Mouse (Mus musculus) ES-CJ7 (cell line): ENCODE results near the gene Bicc1.

Source experiments
- DNase-seq: peaks from one replicate; pipeline ENCODE4 v3.0.0; 2011; ENCODE audit warnings: low read depth, low spot score

Gene Bicc1

DNA sequence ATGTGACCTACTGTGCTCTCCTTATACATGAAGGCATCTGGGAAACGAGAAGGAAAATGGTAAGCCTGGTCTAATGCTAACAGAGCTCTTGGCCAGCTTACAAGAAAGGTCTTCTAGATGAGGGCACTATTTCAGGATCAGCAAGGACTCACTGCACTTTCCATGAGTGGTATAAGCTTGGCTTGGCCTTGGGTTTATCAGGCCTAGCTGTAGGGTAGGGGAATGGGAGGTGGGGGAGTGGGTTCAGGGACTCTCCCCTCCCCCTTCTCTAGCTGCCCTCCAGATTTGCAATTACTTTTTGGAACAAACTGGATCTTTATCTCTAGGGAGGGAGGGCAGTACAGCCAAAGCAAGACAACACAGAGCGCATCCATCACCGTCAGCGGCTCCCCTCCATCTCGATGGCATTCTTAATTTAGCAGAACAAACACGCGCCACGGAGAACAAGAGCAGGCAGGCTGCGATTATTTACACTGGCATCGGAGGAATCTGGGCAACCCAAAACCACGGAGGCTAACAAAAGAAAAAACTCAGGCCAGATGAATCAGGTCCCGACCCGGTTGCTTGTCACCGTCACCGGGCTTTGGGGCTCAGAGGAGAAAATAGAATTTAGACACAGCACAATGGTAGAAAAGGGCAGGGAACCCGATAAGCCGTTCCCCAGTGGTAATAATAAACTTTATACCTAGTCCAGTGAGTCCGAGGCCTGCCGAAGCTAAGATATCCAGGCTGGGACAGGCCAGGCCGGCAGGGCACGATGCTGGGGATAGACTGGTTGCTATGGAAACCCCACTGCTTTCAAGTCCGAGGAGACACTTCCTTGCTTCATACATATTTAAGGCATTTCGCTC lies 210.0 kb downstream of the Bicc1 start:
- DNase-seq, result no peak

DNA sequence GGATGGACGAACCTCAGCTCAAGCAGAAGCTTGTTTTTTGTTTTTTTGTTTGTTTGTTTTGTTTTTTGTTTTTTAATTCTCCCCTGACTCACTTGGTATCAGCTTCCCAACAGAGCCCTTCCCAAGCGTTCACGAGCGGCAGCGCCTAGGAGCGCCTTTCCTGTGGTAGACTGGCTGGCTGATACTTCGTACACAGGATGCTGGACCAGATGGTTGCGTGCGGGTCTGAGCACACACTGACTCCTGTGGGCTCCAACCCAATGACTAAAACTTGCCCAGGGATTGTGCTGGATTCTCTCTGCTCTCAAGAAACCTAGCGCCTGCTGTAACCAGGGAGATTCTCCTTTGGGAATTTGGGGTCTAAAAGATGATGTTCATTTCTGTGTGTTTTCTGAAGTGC lies 211.2 kb downstream of the Bicc1 start:
- DNase-seq, result no peak

DNA sequence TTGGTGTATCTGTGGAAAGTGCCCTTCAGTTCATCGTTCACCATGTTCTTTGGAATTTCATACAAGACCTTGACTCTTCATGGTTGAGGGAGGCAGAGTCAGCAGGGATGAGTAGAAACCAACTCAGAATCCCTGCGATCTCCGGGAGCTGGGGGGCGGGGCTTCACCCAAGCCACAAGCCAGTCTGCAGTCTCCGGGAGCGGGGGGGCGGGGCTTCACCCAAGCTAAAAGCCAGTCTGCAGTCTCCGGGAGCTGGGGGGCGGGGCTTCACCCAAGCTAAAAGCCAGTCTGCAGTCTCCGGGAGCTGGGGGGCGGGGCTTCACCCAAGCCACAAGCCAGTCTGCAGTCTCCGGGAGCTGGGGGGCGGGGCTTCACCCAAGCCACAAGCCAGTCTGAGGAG lies 213.4 kb downstream of the Bicc1 start:
- peak; percentile 30 for DNase-seq

DNA sequence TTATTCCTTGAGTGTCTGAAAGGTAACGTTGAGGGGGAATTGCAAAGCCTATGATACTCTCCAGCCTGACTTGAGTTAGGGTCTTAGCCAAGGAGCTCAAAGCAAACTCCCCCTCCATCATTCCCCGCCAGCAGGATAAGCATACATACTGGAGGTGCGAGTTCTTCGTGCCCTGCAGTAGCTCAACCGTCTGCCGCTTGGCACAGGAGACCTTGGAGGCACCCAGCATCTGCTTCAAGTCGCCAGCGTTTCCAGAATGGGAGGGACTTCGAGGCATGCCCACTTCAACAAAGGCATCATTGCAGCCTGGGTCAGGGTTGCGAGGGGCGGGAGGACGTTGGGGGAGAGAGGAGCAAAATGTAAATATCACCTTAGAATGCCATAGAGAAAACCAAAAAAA lies 214.4 kb downstream of the Bicc1 start:
- DNase-seq, result no peak

DNA sequence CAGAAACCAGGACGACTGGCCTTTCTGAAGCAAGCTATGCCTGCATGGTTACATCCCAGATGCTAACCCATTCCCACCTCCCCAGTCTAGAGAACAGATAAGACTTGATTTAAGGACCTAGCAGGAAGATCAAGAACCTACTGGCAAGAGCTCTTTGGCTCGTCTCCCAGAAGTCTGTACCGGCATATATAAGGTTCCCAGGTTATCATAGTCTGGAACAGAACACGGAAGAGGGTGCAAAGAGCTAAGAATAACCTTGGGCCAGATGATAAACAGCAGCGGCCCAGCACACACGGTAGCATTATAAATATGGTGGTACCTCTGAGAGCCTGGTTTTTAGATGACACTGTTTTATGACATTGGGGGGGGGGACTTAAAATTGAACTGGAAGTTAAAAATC lies 217.9 kb downstream of the Bicc1 start:
- DNase-seq, result no peak

DNA sequence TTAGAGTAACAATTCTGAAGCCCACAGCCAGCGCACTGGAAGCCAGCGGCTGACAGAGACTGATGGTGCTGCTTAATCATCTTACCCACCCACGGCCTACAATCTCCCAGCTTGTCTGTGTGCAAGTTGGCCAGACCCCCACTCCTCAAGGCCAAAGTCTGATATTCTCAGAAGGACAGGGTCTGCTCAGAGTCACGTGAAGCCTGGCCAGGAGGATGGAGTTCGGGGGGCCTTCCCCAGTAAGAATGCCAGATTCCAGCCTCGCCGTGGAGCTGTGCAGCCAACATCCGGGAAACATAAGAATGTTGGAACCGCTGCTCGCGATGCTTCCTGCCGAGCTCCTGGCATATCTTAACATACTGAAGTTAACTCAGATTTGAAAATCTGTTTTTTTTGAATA lies 219.7 kb downstream of the Bicc1 start:
- no peak for DNase-seq

DNA sequence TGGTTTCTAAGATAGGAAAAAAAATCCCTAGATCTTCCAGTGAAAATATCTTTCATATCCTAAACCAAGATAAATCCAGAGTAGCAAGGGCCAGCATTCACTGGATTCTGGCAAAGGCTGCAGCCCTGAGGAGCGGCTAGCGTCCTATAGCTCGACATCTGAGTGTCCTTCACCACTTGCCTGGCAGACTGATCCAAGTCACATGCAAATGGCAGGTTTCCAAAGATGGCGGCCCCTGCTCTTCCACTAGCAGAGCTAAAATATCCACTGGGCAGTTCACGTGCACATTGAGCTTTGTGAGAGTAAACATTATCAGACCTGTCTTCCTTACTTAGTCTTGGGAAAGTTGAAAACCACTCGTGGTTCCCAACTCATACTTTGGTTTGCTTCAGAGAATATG lies 222.1 kb downstream of the Bicc1 start:
- DNase-seq, result no peak

DNA sequence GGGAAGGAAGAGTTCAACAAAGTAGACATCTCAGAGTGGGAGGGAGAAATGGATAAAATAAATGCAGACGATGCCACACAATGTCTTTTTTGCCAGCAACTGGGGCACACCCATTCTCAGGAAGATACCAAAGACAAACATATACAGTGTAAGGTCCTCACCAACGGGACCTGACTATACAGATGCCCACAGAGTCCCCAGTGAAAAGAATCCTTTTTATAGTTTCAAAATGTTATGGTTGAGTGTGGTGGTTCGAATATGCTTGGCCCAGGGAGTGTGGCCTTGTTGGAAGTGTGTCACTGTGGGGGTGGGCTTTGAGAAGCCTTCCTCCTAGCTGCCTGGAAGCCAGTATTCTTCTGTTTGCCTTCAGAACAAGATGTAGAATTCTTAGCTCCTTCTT lies 223.5 kb downstream of the Bicc1 start:
- no peak for DNase-seq

DNA sequence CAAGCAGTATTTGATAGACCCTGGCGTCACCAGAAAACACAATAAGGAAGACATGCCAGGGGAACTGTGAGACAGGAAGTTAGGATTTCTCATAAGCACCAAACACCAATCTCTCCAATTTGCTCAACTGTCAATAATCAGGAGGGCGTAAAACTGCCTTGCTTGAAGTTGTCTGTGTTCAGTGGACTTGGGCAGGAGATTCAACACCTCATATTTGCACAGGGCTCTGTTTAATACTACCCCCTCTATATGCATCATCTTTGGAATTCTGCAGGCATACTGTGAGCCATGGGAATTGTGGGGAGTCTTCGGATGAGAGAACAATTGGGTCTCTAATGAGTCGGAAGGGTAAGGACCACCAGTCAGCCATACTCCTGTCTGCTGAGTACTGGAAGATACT lies 233.4 kb downstream of the Bicc1 start:
- no peak for DNase-seq

DNA sequence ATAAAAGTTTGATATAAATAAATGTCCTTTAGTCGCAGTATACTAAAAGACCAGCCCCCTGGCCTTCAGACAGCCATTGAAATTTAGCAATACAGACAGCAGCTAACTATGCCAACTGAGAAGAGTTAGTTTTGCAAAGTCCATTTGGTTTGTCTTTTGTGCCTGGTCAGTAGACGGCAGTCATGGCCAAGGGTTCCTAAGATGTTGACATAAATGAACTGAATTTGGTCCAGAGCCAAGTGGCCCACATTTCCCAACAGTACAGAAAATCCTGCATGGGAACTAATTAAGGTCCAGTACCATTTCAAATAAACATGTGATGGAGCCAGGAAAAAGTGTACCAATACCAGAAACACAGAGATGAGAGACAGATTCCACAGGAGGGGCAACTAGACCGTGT lies 235.2 kb downstream of the Bicc1 start:
- DNase-seq, result no peak

DNA sequence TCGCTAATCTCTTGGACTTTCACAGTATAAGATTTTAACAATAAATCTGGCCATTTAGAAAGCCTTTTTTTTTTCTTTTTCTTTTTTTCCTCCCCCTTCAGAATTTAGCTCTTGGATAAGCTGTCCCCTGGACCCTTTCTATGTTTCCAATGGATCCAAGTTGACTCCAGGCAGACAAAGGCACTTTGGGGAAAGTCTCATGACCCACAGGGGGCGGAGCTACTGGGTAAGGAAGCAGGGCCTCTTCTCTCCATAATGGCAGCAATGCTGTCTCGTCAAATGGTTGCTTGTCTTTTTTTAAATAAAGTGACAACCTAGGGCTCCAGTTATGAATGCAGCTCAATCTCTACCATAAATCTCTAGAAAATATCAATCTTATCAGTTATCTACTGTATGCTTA lies 235.6 kb downstream of the Bicc1 start:
- DNase-seq, result peak; percentile 49

DNA sequence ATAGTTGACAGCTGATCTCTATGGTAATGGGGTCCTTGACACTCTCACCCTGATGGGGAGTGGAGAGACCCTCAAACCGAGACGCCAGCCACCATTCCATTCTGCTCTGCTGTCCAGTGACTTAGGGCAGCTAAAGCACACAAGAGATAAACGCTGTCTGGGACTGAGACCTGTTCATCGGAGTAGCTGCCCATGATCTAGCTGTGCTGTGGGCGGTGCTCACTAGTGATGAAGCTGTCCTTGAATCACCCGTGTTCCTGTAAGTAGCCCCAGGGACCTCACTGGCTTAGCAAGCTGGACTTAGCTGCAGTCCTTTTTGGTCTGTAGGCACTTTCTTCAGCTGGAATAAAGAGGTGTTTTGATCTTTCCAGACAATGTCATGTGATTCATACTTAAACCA lies 238.0 kb downstream of the Bicc1 start:
- DNase-seq, result no peak

DNA sequence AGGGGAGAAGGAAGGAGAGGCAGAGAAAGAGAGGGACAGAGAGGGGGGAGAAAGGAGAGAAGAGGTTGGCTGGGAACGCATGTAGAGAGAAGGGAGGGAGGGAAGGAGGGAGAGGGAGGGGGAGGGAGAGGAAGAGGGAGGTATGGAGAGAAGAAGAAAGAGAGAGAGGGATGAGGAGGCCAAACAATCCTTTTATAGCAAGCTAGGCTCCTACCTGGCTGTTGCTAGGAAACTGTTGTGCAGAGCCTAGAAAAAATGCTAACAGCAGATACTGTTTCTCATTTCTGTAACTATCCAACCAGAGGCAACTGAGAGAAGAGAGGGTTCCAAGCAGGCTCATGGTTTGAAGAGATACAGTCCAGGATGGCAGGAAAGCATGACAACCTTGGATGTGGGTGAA lies 239.6 kb downstream of the Bicc1 start:
- DNase-seq, result no peak

DNA sequence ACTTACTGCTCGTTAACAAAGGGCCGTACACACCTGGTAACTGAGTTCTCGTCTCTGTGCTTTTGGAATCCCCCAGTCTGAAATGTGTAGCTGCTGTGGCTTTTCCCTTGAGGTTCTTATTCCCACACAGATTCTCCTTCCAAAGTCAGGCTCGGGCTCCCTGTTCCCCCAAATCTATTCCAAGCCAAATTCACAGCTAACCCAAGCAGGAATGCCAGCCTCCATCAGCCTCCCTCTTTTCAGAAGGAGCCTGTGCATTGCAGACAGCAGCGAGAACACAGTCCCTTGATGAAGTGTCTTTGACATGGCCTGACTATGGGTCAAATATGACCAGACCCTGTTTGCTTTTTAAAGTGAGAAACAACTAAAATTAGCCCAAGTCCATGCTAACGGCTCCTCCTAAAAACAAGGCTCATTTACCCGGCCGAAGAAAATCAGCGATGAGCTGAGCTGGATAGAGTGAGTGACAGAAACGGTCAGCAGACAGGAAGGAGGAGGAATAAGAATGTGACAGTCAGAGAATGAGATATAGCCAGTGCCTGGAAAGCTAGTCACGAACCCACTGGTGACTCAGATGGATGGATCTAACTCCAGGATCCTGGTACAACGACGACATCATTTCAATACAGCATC lies 240.4 kb downstream of the Bicc1 start:
- no peak for DNase-seq

DNA sequence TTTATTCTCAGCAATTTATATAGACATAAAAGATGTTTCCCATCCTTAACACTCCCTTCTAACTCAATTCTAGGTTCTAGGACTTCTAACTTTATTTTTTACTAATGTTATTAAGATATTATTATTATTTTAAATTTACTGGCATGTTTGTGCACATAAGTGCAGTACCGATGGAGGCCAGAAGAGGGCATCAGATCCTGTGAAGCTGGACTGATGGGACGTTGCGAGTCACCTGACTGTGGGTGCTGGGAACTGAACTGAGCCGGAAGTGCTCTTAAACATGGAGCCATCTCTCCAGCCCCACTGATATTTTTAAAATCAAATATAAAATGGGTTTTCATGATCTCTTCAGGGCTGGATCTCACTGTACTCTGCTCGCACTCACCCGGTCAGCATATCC lies 242.8 kb downstream of the Bicc1 start:
- DNase-seq, result peak; percentile 53

DNA sequence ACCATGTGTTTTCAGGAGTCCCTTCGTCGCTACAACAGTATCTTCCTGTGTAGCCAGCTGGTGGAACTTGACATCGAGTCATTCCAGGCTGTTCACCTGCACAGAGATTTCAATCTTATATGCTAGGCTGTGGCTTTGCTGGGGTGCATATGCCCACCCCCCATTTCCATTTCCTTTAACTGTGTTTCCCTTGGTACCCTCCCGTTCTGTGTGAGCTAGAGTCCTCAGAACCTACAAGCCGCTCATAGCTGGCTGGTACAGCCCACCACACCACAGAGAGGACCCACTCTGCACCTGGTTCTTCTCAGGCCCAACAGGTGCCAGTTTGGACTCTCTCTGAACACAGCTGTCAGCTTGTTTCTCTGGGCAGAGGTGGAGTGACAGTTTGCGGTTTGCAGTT lies 244.4 kb downstream of the Bicc1 start:
- DNase-seq, result no peak

DNA sequence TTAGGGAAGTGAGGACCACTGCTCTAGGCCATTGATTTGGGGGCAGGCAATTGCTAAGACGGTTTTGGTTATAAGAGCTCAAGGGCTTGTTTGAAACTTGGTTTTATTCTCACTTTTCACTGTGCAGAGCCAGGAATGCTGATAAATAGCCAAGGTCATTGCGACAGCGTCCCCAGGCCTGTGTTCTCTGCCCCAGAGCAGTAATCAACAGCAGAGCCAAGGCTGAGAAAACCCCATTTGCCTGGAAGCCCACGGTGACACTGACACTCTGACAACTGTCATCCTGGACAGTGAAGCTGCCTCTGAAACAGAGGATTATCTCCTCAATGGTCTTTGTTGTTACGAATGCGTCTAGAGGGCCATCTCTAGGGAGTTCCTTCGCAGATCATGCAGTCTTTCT lies 255.6 kb downstream of the Bicc1 start:
- DNase-seq, result no peak

DNA sequence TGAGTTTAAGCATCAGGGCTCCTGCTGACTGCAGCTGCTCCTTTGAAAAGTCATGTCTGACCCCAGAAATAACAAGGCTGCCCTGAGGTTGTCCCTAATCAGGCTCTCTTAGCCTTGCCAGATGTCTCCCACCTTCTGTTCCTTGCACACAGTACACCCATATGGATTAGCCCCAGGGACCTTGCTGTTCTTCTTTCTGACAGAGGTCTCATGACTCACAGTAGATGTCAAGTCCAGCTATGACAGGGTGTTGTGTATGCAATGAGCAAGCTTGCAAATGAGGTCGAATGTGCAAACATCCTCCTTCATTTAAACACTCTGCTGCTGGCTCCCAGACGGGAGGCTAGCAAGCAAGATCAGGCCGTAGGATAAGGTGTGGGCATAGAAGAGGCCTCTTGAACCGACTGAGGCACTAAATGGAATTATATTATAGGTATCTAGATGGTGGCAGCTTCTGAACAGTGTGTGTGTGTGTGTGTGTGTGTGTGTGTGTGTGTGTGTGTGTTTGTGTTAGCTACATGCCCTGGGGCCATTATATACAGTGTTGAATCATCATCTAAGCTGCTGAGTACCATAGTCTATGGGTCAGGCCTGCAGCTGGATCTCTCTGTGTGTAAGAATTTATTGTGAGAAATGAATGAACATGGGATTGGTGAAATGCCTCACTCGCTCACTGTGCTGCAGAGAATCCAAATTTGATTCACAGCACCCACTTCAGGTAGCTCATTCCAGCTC lies 256.6 kb downstream of the Bicc1 start:
- DNase-seq, result no peak

DNA sequence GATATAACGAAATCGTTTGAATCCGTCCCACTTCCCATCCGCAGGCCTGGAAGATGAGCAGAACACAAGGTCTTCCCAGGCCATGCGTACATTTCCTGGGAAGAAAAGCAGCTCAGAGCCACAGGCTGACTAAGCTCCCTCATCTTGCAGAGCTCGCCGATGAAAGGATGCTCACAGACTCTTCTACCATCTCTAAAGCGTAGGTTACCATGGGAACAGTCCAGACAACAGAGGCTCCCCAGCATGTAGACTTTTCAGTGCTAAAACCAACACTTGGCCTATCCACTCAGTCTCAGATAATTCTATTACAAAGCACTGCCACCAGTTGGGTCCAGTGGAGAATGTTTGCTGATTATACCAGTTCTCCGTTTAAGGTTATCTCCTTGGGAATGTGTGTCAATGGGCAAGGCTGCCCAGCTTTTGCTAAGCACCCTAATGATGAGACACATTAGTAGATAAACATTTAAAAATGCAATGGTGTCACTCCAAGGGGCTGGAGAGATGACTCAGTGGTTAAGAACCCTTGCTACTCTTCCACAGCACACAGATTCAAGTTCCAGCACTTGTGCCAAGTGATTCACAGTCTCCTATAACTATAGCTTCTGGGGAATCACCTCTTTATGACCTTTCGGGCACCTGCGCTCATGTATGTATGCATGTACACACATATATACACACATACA lies 258.2 kb downstream of the Bicc1 start:
- no peak for DNase-seq

DNA sequence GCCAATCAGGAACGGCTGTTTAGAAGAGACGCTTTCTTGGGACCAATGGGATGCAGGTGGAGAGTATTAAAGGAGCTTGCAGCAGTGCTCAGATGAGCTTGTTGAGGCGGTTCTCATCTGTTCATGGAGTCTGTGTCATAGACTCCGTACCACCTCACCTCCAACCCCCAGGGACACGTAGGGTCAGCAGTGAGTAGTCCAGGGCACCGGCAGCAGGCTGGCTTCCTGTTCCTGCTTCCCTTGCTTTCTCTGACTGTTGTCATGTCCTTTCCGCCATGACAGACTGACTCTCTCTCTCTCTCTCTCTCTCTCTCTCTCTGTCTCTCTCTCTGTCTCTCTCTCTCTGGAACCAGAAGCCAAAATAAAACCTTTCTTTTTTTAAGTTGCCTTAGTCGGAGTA lies 263.6 kb downstream of the Bicc1 start:
- DNase-seq, result no peak

DNA sequence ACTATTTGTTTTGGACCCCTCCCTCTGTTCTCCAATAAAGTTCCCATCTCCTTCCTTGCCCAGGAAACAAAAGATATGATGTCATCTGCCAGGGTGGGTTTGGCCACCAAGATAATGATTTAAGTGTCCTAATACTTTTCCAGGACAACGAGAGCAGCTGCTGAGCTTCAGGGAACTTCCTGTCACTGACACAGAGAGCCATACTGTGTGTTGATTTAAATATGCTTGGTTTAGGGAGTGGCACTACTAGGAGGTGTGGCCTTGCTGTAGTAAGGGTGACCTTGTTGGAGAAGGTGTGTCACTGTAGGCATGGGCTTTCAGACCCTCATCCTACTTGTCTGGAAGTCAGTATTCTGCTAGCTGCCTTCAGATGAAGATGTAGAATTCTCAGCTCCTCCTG lies 281.5 kb downstream of the Bicc1 start:
- DNase-seq, result peak; percentile 84

DNA sequence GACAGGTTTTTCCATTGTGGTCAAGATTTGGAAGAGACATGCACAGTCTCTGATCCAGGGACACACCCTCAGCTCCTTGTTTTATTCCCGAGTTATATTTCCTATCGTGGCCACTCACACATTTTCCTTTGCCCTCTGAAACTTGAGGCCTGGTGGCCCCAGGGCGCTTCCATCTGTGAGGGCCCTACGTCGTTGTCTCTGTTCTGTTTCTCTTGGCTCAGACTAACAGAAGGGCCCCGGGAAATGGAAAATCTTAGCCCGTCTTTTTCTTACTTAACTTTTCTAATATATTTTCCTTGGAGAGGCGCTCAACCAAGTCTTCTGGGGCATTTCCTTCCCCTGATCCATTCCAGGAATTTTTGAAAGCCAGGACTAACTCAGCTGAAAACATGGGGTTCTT lies 281.9 kb downstream of the Bicc1 start:
- DNase-seq, result no peak
